Mouse (Mus musculus): ENCODE measurements around the gene Tnfrsf9.
"Not testable (repeated sequence)": the region's sequence is repeated elsewhere in the genome, so short reads cannot be mapped to it uniquely, and the experiment has no call there.

Tnfrsf9 gene

DNA sequence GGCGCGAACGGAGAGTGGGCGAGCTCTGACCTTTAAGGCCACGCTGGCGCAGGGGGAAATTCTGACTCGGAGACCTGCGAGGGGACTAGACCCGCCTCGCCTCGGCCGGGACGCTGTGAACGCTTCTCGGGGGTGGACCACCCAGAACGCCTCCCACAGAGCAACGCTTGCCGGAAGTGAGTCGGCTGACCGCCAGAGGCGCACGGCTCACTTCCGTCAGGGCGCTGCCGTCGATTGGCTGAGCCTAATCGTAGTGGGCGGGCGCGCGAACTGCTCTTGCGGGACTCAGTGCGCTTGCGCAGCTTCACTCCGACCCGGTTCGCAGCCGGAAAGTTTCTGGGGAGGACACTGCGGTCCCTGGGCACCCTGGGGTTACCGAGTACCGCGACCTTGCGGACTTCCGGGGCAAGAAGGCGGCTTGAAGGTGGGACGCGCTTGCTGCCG is at the start of gene Tnfrsf9, which contains the start of gene Park7:
Tnfrsf9 (plus strand) TSS at position 273 of the 444 bp plus-strand sequence.
Park7 (minus strand) TSS at position 148 of the 444 bp plus-strand sequence.
- peak; percentile 99 for DNase-seq

DNA sequence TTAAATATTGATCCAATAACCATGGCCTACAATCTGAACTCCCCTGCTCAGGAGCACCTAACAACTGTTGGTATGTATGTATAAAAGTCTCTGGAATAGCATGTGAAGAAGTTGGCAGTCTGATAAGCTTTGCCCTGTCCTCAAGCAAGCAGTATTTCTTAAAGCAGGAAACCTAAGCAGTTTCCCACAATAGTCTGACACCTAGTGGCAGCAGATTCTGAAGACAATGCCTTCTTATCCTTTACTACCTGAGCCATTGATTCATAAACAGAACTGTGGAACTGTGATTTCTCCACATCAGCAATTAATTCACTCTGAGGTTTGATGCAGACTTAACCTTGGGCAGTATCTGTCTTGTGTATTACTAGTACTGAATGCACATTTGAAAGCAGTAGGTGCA is 49.0 kb upstream of the Tnfrsf9 start:
- no peak for DNase-seq

DNA sequence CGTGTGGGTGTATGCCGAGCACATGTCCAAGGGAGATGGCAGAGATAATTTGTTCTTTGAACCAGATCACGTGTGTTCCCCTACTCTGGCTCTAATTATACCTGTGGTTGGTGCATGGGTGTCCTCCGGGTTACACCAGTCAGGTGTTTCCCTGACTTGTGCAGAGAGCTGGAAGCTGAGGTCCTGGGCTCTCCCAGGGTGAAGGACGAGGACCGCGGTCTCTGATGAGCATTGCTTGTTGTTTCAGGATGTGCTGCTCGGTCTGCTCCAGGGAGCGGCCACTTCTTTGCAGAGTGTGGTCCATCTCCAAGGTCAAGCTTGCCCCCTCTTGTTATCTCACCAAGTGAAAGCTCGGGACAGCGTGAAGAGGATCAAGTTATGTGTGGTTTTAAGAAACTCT is 48.3 kb upstream of the Tnfrsf9 start:
- no peak for DNase-seq

DNA sequence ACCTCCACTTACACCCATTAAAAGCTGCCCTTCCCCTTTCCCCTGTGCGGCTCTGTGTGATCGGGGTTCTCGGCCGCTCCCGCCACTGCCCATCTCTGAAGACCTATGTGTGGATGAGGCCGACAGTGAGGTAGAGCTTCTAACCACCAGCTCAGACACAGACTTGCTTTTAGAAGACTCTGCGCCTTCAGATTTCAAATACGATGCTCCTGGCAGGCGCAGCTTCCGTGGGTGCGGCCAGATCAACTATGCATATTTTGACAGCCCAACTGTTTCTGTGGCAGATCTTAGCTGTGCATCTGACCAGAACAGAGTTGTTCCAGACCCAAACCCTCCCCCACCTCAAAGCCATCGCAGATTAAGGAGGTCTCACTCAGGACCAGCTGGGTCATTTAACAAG is 47.9 kb upstream of the Tnfrsf9 start:
- no peak for DNase-seq

DNA sequence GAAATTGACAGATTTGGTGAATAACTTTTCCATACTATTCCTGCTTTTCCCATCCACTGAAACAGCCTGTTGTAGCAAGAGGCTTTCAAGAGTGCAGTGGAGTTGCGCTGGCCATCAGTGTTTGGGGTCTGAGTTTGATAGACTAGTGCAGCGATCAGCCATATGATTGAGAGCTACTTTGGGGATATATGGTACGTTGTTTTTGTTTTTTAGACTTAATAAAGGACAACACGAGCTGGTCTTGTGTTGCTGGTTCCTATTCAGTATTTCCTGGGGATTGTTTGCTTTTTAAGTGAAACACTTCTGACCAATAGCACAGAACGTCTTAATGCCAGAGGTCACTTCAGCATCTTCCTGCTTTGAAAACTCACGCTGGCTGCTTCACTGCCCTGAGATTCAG is 46.2 kb upstream of the Tnfrsf9 start:
- DNase-seq: no peak

DNA sequence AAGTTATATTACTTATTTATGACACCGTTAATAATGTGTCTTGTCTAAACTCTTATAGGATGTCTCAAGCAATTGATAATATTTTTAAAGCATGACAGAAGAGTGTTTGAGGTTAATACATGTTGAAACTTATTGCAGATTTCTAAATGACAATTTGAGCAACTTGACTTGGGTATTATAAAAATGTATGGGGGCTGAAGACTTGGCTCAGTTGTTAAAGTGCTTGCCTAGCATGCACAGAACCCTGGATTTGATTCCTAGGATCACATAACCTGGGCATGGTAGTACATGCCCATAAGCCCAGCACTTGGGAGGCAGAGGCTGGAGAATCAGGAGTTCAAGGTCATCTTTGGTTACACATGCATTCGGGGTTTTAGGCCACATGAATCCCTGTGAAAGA is 45.5 kb upstream of the Tnfrsf9 start:
- DNase-seq: no peak

DNA sequence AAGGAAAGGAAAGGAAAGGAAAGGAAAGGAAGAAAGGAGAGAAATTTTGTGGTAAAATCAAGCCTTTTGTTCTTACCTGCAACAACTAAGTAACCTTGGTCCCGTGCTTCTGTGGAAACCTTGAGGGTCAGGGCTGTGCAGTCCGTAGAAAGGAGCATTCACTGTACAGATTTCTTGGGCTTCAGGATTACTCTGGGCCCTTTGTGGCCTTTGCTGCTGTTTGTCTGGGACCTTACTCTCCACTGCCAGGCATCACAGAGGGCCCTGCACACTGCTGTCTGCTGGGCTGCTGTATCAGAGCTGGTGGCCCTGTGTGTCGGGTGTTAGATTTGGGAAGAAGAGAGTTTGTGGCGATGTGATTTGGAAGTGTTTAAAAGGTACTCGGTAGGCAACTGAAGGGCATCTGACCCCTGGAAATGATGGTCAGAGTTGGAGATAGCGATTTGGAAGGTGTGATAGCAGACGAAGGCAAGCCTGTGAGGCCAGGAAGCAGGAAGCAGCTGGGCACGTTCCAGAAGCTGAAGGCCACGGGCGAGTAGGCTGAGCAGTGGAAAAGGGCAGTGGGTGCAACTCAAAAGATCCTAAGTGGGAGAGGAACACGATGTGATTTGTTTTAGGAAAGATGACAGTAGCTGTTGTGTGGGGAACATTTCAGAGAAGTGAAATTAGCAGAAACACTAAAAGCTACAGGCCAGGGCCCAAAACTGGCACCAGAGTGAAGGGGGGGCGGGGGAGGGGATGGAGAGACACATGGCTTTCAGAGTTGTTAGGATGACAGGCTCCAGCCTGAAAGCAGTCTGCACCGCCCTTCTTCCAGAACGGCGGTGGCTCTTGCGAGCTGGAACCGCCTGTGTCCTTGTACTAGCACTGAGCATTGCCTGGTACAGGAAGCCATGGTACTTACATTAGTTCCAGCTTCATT is 44.8 kb upstream of the Tnfrsf9 start:
- DNase-seq: no peak

DNA sequence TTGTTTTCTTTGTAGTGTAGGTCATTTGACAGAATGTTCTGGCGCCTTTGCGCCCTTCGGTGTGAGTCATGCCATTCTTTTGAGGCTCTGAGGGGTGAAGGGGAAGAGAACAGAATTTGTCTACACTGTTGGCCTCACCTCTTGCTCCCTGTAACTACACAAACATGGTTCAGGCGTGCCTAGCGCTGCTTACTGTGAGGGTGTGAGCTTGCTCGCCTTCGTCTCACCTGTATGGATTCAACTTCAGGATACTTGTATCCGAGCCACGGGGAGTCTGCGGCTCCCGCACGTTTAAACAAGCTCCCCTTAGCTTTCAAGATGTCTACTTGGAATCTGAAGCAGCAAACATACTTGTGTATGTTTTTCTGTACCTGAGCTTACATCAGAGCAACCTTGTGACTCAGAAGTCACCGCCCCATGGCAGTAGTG is 43.4 kb upstream of the Tnfrsf9 start:
- DNase-seq: no peak

DNA sequence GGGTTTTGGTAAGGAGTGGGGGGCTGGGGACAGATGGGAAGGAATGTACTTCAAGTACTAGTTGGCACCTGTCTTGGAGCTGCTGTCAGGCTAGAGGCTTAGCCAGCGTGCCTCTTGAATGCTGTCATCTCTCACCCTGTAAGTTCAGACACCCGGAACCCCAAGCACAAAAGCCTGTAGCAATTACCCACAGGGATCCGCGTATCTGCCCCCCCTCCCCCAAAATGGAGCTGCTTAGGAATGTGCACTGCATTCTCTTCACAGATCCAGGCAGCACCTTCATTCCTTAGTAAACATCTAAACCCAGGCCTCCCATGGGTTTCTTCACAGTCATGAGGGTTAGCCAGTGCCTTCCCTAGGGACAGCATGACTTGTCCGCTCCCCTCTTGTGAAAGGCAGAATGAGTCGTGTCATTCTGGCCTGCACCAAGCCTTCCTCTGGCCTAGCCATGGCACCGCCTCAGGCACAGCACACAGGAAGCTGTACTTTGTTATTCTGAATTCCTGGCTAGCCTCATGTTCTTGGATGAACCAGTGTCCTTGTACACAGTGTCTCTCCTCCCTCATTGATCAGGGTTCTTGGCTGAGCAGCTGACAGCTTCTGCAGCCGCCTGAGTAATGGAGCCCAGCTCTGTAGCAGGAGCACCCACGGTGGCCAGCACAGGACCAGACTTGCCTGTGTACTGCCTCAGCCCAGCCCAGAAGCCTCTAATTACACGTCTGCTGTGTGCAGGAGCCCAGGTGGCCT is 42.8 kb upstream of the Tnfrsf9 start:
- peak; percentile 48 for DNase-seq

DNA sequence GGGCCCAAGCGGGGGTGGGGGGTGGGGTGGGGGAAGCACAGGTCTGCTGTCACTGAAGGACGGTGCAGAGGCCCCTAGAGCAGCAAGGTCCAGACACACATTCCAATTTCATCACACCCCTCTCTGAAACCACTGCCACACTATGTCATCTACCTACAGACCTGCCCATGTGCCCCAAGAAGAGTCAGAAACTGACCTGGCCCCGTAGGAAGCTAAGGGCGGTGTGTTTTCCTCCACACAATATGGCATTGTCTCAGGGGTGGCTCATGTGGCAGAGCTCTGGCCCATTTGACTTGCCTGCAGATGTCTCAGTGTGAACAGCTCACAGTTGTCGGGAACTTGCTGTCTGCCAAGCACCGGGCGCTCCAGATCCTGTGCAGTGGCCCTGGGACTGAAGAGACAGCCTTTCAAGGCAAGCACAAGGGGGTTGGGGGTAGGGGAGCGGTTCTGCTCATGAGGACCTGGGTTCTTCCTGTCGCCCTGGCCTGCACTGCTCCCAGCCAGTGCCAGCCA is 42.2 kb upstream of the Tnfrsf9 start:
- peak; percentile 35 for DNase-seq

DNA sequence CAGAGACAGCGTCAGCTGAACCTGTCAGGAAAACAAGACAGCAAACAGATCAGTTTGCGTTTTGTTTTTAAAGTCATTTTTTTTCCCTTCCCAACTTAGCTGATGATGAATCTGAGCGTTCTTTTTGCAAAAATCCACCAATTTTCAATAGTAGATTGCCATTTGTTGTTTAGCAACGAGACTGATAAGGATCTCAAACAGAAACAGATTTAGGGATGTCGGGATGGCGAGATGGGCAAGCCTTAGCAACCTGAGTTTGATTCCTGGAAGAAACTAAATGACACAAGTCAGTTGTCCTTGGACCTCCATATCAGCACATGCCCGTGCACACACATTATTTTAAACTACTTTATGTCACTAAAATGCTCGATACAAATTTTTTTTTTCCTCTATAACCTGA is 41.7 kb upstream of the Tnfrsf9 start:
- DNase-seq: no peak

DNA sequence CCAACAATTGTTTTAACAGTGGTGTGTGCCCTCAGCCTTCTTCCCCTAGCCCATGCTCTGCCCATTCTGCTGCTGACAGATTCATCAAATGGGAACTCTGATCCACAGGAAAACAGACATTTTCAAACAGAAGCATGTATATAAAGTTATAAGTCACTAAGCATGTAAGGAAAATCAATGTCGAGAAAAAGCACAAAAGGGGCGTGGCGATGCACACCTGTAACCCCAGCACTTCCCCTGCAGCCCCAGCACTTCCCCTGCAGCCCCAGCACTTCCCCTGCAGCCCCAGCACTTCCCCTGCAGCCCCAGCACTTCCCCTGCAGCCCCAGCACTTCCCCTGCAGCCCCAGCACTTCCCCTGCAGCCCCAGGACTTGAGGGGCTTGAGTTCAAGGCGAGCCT is 39.9 kb upstream of the Tnfrsf9 start:
- not testable (repeated sequence) for DNase-seq

DNA sequence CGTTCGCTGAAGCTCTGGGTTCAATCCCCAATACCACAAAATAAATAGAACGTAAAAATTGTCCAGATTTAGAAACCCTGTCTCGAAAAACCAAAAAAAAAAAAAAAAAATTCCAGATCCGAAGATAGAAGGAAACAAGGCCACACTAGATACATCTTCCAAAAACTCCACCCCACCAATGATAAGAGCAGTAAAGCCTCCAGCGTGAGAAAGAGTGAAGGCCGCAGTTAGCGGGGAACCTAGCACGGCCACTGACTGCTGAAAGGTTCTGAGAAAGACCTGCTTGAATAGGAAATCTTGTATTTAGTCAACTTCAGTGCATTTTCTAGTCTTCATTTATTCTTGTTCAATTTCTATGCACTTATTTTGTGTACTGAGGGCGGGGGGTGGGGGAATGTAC is 39.0 kb upstream of the Tnfrsf9 start:
- no peak for DNase-seq

DNA sequence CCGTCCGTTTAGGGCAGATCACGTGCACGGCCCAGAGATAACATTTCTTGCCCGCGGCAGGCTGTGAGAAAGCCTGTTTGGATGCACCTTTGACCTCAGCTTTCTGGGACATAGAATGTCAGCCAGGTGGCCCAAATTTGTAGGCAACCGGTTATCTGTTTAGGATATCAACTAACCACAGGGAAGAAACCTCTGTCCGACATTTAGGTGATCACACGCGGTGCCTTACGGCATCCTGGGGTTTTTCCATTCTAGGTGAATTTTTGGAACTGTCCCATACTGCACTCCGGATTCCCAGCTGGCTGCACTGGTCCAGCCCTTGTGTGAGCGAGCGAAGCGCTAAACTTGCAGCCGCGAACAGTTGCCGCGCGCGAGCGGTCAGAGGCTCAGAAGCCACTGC is 34.7 kb upstream of the Tnfrsf9 start:
- no peak for DNase-seq

DNA sequence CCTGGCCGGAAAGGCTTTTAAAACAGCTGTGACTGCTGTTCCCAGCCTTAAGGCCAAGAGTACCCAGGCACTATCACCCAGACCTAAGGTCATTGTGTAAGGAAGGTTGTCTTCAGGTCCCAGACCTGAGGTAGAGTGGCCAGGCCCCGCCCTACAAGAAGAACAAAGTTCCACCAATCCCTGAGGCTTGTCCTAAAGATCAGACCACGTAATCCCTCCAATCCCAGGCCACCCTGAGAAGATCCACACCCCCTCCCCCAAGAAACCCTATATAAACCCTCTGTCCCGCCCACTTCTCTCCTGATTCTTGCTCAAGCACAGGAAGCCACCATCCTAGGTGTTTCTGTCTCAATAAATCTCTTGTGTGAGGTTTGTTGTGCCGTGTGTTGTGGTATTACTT is 34.0 kb upstream of the Tnfrsf9 start:
- no peak for DNase-seq

DNA sequence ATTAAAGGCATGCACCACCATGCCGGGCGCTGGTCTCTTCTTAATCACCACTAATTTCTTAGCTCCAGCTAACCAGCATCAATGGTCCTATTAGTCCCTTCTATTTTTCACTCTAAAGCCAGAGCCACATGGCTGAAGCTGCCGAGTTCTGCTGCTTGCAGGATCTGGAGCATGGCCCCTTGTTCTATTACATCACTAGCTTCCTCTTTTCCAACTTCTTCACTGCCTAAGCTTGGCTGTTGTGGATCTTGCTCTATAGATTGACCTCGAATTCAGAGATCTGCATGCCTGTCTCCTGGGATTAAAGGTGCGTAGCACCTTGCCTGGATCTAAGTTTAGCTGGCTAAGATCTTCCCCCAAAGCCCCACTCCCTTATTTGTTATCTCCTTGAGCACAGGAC is 31.7 kb upstream of the Tnfrsf9 start:
- DNase-seq: no peak

DNA sequence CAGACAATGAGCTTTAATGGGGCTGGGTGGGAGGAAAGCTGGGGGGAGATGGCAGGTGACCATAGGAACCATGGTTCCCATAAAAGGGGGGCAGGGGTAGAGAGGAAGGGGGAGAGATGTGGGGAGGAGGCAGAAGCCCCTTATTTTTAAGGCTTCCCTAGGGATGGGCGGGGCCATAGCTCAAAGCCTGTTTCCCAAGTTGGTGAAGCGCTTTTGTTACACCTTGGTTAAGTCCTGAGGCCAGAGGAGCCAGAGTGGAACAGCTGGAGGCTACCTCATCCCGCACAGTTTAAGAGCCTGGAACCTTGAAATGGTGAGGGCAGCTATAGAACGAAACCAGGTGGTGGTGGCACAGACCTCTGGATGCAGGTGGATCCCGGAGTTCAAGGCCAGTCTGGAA is 26.5 kb upstream of the Tnfrsf9 start:
- no peak for DNase-seq

DNA sequence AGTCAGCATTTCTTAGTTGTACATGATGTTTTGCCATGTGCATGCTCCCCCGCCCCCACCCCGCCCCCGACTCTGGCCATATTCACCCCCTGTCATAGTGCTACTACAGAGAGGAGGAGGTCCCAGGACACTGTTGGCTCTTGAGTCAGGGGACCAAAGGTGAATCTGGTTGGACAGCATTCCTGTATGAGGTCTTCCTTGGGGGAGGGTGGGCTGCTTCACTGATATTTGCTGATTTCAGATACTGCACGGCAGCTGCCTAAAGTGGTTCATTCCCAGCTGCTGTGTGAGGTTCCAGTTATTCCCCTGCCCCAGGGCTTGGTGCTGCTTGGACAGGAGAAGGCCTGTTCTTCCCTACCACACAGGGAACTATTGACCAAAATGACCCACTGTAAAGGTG is 25.9 kb upstream of the Tnfrsf9 start:
- no peak for DNase-seq

DNA sequence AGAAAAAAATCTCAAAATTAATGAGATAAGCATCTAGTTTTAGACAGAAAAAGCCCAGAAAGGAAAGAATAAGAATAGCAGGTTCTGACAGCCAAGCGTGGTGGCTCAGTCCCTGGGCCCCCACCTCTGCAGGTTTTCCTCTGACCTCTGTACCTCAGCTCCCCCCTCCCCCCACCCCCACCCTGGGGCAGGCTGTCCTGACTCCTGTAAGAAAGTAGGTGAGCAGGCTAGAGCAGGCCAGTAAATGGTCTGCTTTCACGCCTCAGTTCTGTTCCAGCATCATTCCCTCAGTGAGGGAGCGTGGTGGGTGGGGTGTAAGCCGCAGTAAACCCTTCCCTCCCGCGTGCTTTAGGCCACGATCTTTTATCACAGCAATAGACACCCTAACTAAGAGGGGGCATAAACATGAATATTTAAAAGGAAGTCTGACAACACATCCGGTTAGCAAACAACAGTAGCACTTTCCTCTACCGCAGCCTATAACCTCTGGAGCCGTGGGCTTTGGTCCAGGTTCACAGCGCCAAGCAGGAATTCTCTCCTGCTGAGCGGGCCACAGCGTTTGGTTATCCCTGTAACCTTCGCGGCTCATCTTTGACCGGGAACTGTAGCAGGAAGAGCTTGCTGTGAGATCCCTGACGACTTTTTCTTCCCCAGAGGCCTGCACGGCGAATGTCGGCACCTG is 24.9 kb upstream of the Tnfrsf9 start:
- no peak for DNase-seq

DNA sequence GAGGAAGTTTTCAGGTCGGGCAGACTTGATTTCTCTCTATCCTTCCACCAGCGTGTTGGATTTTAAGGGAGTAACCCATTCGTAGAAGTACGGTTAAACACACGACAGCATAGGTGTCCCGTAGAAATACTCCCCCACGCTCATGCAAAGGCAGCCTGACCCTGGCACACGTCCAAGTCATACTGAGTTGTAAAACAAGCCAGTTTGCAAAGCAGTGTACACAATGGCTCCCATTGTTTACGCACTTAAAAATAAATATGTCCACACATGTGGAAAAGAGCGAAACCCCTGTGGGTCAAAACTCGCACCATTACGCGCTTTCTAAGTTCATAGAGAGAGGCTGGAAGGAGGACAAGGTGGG is 24.4 kb upstream of the Tnfrsf9 start:
- DNase-seq: no peak

DNA sequence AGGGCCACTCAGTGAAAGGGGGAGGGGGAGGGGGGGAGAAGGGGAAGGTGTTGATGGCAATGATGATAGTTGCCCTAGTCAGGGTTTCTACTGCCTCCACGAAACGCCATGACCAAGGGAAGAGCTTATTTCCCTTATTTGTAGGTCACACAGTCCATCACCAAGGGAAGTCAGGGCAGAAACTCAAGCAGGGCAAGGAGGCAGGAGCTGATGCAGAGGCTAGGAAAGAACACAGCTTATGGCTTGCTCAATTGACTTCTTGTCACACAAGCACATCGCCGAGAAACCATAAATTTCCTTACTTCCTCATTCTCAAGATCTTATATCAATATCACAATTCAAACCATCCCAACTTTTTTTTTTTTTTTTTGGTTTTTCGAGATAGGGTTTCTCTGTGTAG is 23.1 kb upstream of the Tnfrsf9 start:
- DNase-seq: no peak

DNA sequence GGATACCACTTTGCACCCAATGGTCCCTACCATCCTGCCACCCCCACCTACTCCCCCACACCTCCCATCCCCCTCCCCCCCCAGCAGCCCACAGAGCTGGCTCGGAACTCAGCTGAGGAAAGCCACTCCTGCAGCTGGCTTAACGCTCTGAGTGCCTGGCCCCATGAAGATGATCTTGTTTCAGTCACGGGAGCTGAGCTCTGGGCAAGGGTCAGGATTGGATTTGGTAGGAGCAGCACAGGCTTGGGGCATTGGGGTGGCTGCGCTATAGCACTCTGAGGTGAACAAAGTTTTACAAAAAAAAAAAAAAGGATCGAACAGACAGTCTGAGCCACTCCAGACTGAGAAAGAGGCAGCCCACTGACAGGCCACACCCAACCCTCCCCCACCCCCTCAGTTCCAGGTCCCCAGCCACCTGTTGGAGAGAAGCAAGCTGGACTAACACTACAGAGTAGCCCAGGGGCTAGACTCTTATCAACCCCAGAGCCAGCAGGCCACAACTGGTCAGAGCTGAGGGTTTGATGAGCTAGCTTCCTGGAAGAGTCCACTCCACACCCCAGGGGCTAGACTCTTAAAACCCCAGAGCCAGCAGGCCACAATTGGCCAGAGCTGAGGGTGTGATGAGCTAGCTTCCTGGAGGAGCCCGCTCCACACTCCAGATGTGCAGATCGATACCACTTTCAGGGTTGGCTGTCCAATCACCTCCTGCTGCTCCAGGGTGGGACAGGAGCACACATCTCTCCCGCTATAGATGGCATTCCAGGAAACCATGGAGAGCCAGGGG is 19.5 kb upstream of the Tnfrsf9 start:
- no peak for DNase-seq

Data from embryo, embryonic 11 days (tissue).